Mouse (Mus musculus): ENCODE measurements around the gene Trim9.

- TF ChIP-seq POLR2A (IDR thresholded peaks at IDR 0.05; ENCODE audit: borderline replicate concordance, insufficient read depth, low read length): no peak
- no peak for TF ChIP-seq CTCF (IDR thresholded peaks at IDR 0.05; ENCODE audit: borderline replicate concordance, insufficient read depth, low read depth, low read length)
These were observed 21.4 kb upstream of the Trim9 start for GRCm38 (mm10) chr12:70368820-70369219.
